Mouse (Mus musculus) heart, postnatal 0 days (tissue): ENCODE results near the gene Popdc3.

Source experiments
- CTCF ChIP-seq: IDR thresholded peaks from 2 replicates; pipeline ENCODE4 v1.5.1; 2016; ENCODE audit warnings: antibody characterized with exemption, control low read depth, low read depth
- EP300 ChIP-seq: IDR thresholded peaks from 2 replicates; pipeline ENCODE4 v1.6.1; 2016; ENCODE audit warnings: antibody characterized with exemption, low read depth

GRCm38 (mm10) chr10:45136806-45137205 is 41.1 kb upstream of the Popdc3 start:
- TF ChIP-seq CTCF (no peak), EP300 (no peak)
